10 mouse cellular contexts compared by ENCODE assay signal in the genomic region with DNA sequence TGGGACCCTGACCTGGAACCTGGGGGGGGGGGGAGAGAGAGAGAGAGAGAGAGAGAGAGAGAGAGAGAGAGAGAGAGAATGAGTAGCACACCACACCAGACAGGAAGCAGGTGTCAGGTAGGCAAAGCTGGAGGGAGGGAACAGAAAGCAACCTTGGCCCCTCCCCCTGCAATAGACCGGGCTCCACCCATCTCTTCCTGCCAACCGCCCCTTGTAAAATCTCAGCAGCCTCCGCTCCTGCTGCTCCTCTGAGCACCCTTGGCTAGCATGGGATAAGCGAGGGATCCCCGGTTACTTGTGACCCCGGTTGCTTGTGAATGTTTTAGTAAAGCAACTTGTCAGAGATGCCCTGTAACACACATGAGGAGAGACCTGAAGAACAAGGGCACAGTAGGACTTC.
DNase-seq lines count a peak whose midpoint lies in the region; ATAC-seq lines count a peak whose summit lies in the region.
"Had no signal": no experiment of that assay in that cellular context is flagged by ENCODE, and none has a peak within 500 bp of the region (broad histone marks: within the 10 kb centered on the region; RNA-seq: fewer than 3 reads in every experiment).

No protein-coding gene starts in this region.

- H3K4me3 ChIP-seq in midbrain, embryonic 11.5 days (ENCODE audit: low read depth, low read length): no peak overlapping the region
- H3K4me3 ChIP-seq in midbrain, embryonic 13.5 days (replicated peaks): no peak overlapping the region
- H3K4me3 ChIP-seq in embryonic facial prominence, embryonic 14.5 days (ENCODE audit: low read depth, low read length): no peak overlapping the region
- no peak overlapping the region for H3K4me3 ChIP-seq in lung, embryonic 15.5 days
- H3K4me3 ChIP-seq: heart, adult 2 months; midbrain, embryonic 12.5 days had no signal

- intact Hi-C loops in gastrocnemius, postnatal 36 days (cut with DNase I): no loop called here

- H3K4me2 ChIP-seq in midbrain, embryonic 11.5 days: no peak overlapping the region
- H3K4me2 ChIP-seq in midbrain, embryonic 13.5 days (replicated peaks): no peak overlapping the region
- peak overlapping the region; percentile 14 for H3K4me2 ChIP-seq in embryonic facial prominence, embryonic 14.5 days (ENCODE audit: low read depth, low read length)
- H3K4me2 ChIP-seq in lung, embryonic 15.5 days: peak overlapping the region; percentile 36; the same call in 1 of the 2 replicates
- H3K4me2 ChIP-seq: midbrain, embryonic 12.5 days had no signal

- no peak overlapping the region for H3K27ac ChIP-seq in midbrain, embryonic 11.5 days (ENCODE audit: low read depth, low read length)
- no peak overlapping the region for H3K27ac ChIP-seq in midbrain, embryonic 13.5 days
- H3K27ac ChIP-seq in embryonic facial prominence, embryonic 14.5 days (replicated peaks; ENCODE audit: low read depth, low read length): no peak overlapping the region
- H3K27ac ChIP-seq in lung, embryonic 15.5 days: no peak overlapping the region
- H3K27ac ChIP-seq: heart, adult 2 months; midbrain, embryonic 12.5 days had no signal

- DNase-seq in midbrain, embryonic 11.5 days (ENCODE audit: low spot score, missing footprints): peak; percentile 70
- DNase-seq in embryonic facial prominence, embryonic 14.5 days (ENCODE audit: low spot score): peak; percentile 56
- DNase-seq in thymus, postnatal 25 days: peak; percentile 65
- DNase-seq in adipocyte (ENCODE audit: low spot score): no peak
- DNase-seq in gastrocnemius, postnatal 36 days: no peak
- no peak for DNase-seq in left cerebral cortex, adult 9 months (ENCODE audit: low spot score in 2 of 2)

- H3K27me3 ChIP-seq in midbrain, embryonic 11.5 days (ENCODE audit: control insufficient read depth, insufficient read depth, low read length): no peaks in the 10 kb centered on the region
- no peaks in the 10 kb centered on the region for H3K27me3 ChIP-seq in midbrain, embryonic 13.5 days
- no peaks in the 10 kb centered on the region for H3K27me3 ChIP-seq in embryonic facial prominence, embryonic 14.5 days (replicated peaks; ENCODE audit: control insufficient read depth, insufficient read depth, low read length)
- H3K27me3 ChIP-seq in lung, embryonic 15.5 days: no peaks in the 10 kb centered on the region
- H3K27me3 ChIP-seq: midbrain, embryonic 12.5 days had no signal

- H3K36me3 ChIP-seq in midbrain, embryonic 11.5 days (ENCODE audit: control insufficient read depth, insufficient read depth, low read length): no peaks in the 10 kb centered on the region
- 0 out of 2 replicates have a peak, but pooled peaks cover 2% of the 10 kb centered on the region for H3K36me3 ChIP-seq in midbrain, embryonic 13.5 days
- no peaks in the 10 kb centered on the region for H3K36me3 ChIP-seq in embryonic facial prominence, embryonic 14.5 days (ENCODE audit: control insufficient read depth, insufficient read depth, low read length)
- no peaks in the 10 kb centered on the region for H3K36me3 ChIP-seq in lung, embryonic 15.5 days
- H3K36me3 ChIP-seq: midbrain, embryonic 12.5 days had no signal

- 0 out of 2 replicates have a peak, but pooled peaks have one; percentile 9 for ATAC-seq in midbrain, embryonic 11.5 days (ENCODE audit: low FRiP score)
- ATAC-seq in midbrain, embryonic 13.5 days: no peak
- peak; percentile 71 for ATAC-seq in embryonic facial prominence, embryonic 14.5 days (ENCODE audit: low read depth)
- peak; percentile 27; the same call in 1 of the 2 replicates for ATAC-seq in lung, embryonic 15.5 days (ENCODE audit: borderline replicate concordance, extremely low read depth, low FRiP score, low TSS enrichment)

- H3K9ac ChIP-seq in midbrain, embryonic 11.5 days (ENCODE audit: low read length): no peak overlapping the region
- no peak overlapping the region for H3K9ac ChIP-seq in midbrain, embryonic 13.5 days (replicated peaks)
- no peak overlapping the region for H3K9ac ChIP-seq in embryonic facial prominence, embryonic 14.5 days (ENCODE audit: low read depth, low read length)
- H3K9ac ChIP-seq in lung, embryonic 15.5 days: no peak overlapping the region
- H3K9ac ChIP-seq: midbrain, embryonic 12.5 days had no signal

- H3K4me1 ChIP-seq in midbrain, embryonic 11.5 days (ENCODE audit: control insufficient read depth, insufficient read depth, low read length): no peaks in the 10 kb centered on the region
- H3K4me1 ChIP-seq in midbrain, embryonic 13.5 days (replicated peaks): 0 out of 2 replicates have a peak, but pooled peaks cover 3% of the 10 kb centered on the region
- peaks cover 3% of the 10 kb centered on the region; the same call in 1 of the 2 replicates for H3K4me1 ChIP-seq in embryonic facial prominence, embryonic 14.5 days (ENCODE audit: control insufficient read depth, insufficient read depth, low read length)
- peaks cover 13% of the 10 kb centered on the region for H3K4me1 ChIP-seq in lung, embryonic 15.5 days

- no peaks in the 10 kb centered on the region for H3K9me3 ChIP-seq in midbrain, embryonic 11.5 days (ENCODE audit: control insufficient read depth, low read length)
- no peaks in the 10 kb centered on the region for H3K9me3 ChIP-seq in midbrain, embryonic 13.5 days
- H3K9me3 ChIP-seq in embryonic facial prominence, embryonic 14.5 days (ENCODE audit: control insufficient read depth, low read length): no peaks in the 10 kb centered on the region
- no peaks in the 10 kb centered on the region for H3K9me3 ChIP-seq in lung, embryonic 15.5 days
- H3K9me3 ChIP-seq: midbrain, embryonic 12.5 days had no signal

- 11% methylated on average over 6 of the region's 6 CpGs for WGBS in midbrain, embryonic 11.5 days
- whole genome bisulfite sequencing in midbrain, embryonic 13.5 days: 21% methylated on average over 6 of the region's 6 CpGs
- 11% methylated on average over 6 of the region's 6 CpGs for WGBS in embryonic facial prominence, embryonic 14.5 days
- WGBS in lung, embryonic 15.5 days: 1% methylated on average over 6 of the region's 6 CpGs

Comparison
In these comparisons a context has a peak if more than half of its experiments do, and no peak if none do; other contexts are left out.
1. DNase-seq: peak in midbrain, embryonic 11.5 days (single experiment), embryonic facial prominence, embryonic 14.5 days (single experiment) and thymus, postnatal 25 days (single experiment); none in adipocyte (single experiment), gastrocnemius, postnatal 36 days (0 of 2) and left cerebral cortex, adult 9 months (0 of 2).
2. H3K4me2 ChIP-seq: peak in embryonic facial prominence, embryonic 14.5 days (single experiment) and lung, embryonic 15.5 days (single experiment); none in midbrain, embryonic 11.5 days (single experiment) and midbrain, embryonic 13.5 days (single experiment).